Mouse (Mus musculus) C2C12 (cell line): ENCODE data around the gene Nrxn3.

Experiments
- CEBPB ChIP-seq: IDR thresholded peaks from one replicate; pipeline ENCODE4 v1.6.1; 2011; ENCODE audit warnings: low read depth, mild to moderate bottlenecking, control low read depth, moderate library complexity
- CTCF ChIP-seq: IDR thresholded peaks from one replicate; pipeline ENCODE4 v1.5.1; 2011; ENCODE audit not compliant: control insufficient read depth, insufficient read depth, insufficient read length
- MYOG ChIP-seq: IDR thresholded peaks from one replicate; pipeline ENCODE4 v1.6.1; 2011; ENCODE audit not compliant: control insufficient read depth, insufficient read length; ENCODE audit errors: extremely low read depth

GRCm38 (mm10) chr12:89516046-89516445, 793.4 kb downstream of the Nrxn3 start:
- TF ChIP-seq CTCF (no peak), CEBPB (no peak), MYOG (no peak)
